Mouse (Mus musculus) spleen, adult 2 months (tissue): ENCODE data around the gene Klk1. TPM values are rescaled to one million over a fixed set of nuclear protein-coding genes. Genes with fewer than 3 reads are reported as not detected.
"Not testable (repeated sequence)": the region's sequence is repeated elsewhere in the genome, so short reads cannot be mapped to it uniquely, and the experiment has no call there.

Source experiments
- DNase-seq, 2 experiments: peaks; one replicate each; pipeline versions ENCODE4 v3.0.0 to v3.0.0-alpha.2; 2012 to 2021; ENCODE audit warnings: low spot score in 2 of 2, low read depth in 1 of 2
- H3K27ac ChIP-seq: fragments of 200-500 bp; 2 replicates; pipeline ENCODE4 v1.5.1; 2012; ENCODE audit warnings: low read length, inconsistent platforms; ENCODE audit not compliant: insufficient read depth
- H3K27me3 ChIP-seq: fragments of 200-500 bp; 2 replicates; pipeline ENCODE4 v1.6.1; 2012; ENCODE audit warnings: mild to moderate bottlenecking, moderate library complexity, low read length, inconsistent platforms; ENCODE audit not compliant: control insufficient read depth, insufficient read depth
- H3K36me3 ChIP-seq: fragments of 200-500 bp; 2 replicates; pipeline ENCODE4 v1.6.1; 2012; ENCODE audit warnings: mild to moderate bottlenecking, low read length, inconsistent platforms; ENCODE audit not compliant: control insufficient read depth, insufficient read depth
- H3K4me1 ChIP-seq: fragments of 200-500 bp; 2 replicates; pipeline ENCODE4 v1.6.1; 2011; ENCODE audit warnings: inconsistent platforms; ENCODE audit not compliant: control insufficient read depth, insufficient read depth, insufficient read length
- H3K4me3 ChIP-seq: fragments of 200-500 bp; 2 replicates; pipeline ENCODE4 v1.5.1; 2011; ENCODE audit warnings: mild to moderate bottlenecking, inconsistent platforms; ENCODE audit not compliant: insufficient read depth, insufficient read length; ENCODE audit errors: extremely low read depth
- CTCF ChIP-seq: fragments of 200-500 bp; IDR thresholded peaks from 2 replicates; pipeline ENCODE4 v1.5.1; 2011; ENCODE audit warnings: mild to moderate bottlenecking, inconsistent platforms; ENCODE audit not compliant: insufficient read depth, insufficient read length, insufficient replicate concordance; ENCODE audit errors: extremely low read depth
- POLR2A ChIP-seq: fragments of 200-500 bp; IDR thresholded peaks from 2 replicates; pipeline ENCODE4 v1.6.1; 2011; ENCODE audit warnings: low read depth, low read length, inconsistent platforms
- WGBS: fragments of 180-500 bp; shearing (Covaris S2); methylation state at CpG from one replicate; pipeline ENCODE4 v1.1.7; 2018; 5-methylcytosine and 5-hydroxymethylcytosine counted together
- polyA plus RNA-seq: library from polyadenylated mRNA; depleted of rRNA; stranded (reverse); fragments of >200 nt; gene quantifications from 2 replicates; pipeline ENCODE4 v1.2.3, GENCODE M21; 2012; rRNA removed

The Klk1 gene
- 834 and 917 TPM in 2 replicates for polyA plus RNA-seq

DNA sequence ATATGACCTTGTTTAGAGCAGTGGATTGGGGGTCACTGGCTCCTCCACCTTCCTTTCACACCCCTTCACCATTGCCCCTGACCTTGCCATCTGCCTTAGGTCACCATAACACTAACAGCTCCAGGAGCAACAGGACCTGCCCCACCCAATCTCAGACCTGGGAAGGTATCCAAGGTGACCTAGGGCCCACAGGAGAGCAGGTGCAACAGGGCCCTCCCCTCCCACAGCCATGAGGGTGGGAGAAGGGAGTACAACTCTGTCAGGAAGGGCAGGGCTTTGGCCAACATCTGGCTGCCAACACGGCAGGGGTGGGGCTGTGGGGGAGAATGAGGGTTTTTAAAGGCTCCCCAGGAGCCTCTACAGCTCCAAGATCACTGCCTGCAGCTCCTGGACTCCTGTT is at the start of gene Klk1:
TSS of gene Klk1 (plus strand) at position 285 of the 400 bp plus-strand sequence.
- 17% methylated on average over 1 of the region's 1 CpGs for WGBS
- Histone ChIP-seq H3K36me3 (no peaks in the 10 kb centered on the region), H3K4me1 (no peaks in the 10 kb centered on the region), H3K27me3 (no peaks in the 10 kb centered on the region; the same call in 1 of the 2 replicates), H3K27ac (no peak within 1 kb of the TSS), H3K4me3 (no peak within 1 kb of the TSS)
- TF ChIP-seq POLR2A, result no peak
- TF ChIP-seq CTCF, result no peak
- DNase-seq, result no peak

DNA sequence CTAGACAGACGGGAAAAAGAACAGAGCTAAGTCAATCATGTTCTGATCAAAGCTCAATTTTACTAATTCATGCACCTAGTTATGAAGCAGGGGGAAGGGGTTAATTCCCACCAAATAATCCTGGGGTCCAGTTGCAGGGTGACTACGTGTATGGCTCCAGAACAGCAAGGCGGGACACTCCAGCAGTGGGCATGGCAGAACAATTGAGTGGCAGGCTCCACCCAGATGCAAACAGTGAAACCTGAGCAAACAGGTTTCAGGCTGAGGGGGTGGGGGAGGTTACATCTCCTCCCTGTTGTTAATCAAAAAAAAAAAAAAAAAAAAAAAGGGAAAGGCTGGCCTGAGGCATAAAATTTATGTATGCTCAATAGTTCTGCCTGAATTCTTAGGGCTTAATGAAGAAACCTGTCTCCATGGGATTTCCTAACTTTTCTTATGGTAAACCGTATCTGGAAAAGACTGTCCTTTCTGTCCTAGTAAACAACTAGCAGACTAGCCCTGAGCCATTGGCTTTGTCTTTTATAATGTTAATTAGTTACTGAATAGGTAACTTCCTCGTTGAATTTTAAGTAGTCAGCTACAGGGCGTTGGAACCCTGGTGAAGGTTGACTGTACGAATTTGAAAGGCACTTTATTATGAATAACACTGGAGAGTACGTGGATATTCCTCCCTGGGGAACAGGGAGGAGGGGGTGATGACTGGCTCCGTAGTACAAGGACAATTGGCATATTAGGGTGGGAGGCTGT is 45.7 kb upstream of the Klk1 start:
- TF ChIP-seq CTCF (no peak), POLR2A (no peak)
- H3K27ac ChIP-seq, result no peak overlapping the region
- H3K27me3 ChIP-seq, result no peaks in the 10 kb centered on the region
- H3K4me1 ChIP-seq, result no peaks in the 10 kb centered on the region
- 81% methylated on average over 9 of the region's 9 CpGs for WGBS
- H3K4me3 ChIP-seq, result no peak overlapping the region
- DNase-seq, result no peak
- no peaks in the 10 kb centered on the region for H3K36me3 ChIP-seq

DNA sequence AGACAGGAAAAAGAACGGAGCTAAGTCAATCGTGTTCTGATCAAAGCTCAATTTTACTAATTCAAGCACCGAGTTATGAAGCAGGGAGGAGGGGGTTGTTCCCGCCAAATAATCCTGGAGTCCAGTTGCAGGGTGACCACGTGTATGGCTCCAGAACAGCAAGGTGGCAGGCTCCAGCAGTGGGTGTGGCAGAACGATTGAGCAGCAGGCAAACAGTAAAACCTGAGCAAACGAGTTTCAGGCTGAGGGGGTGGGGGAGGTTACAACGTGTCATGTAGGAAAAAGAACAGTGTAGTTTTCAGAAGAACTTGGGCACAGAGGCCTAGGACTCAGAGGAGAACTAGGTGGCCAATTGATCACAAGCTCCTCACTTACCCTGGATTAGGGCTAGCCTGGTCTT is 38.6 kb upstream of the Klk1 start:
- DNase-seq, H3K27me3 ChIP-seq, H3K36me3 ChIP-seq, H3K4me3 ChIP-seq, H3K4me1 ChIP-seq, H3K27ac ChIP-seq: not testable (repeated sequence)
- WGBS, result 70% methylated on average over 8 of the region's 8 CpGs

DNA sequence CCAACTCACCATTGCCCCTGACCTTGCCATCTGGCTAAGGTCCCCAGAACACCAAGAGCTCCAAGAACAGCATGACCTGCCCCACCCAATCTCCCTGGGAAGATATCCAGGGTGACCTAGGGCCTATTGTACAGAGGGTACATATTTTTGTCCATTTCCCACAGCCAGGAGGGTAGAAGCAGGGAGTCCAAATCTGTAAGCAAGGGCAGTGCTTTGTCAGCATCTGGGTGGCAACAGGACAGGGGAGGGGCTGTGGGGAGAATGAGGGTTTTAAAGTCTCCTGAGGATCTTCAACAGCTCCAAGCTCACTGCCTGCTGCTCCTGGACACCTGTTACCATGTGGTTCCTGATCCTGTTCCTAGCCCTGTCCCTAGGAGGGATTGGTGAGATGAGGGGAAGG is 37.2 kb upstream of the Klk1 start, which contains the start of gene Klk1b24:
TSS of gene Klk1b24 (plus strand) at position 301 of the 400 bp plus-strand sequence.
- H3K27ac ChIP-seq, H3K4me3 ChIP-seq, H3K36me3 ChIP-seq, DNase-seq, H3K27me3 ChIP-seq, H3K4me1 ChIP-seq: not testable (repeated sequence)

DNA sequence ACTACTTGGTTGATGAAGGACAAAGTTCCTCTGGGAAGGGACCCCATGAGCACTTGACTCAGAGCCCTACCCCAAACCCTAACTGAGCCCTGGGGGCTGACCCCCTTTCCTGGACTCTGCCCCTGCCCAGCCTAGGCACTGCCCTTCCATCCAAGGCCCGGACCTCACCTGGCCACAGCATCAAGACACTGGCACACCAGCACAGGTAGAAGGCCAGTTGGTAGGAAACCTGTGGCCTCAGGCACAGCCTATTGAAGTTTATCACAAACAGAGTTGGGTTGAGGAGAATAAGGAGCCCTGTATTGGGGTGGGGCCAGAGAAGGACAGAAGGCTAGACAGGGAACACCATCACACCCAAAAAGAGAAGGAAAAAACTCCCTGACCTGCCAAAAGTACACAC is 31.7 kb upstream of the Klk1 start:
- H3K36me3 ChIP-seq, H3K4me1 ChIP-seq, H3K27me3 ChIP-seq, H3K27ac ChIP-seq, H3K4me3 ChIP-seq, DNase-seq: not testable (repeated sequence)
- 77% methylated on average over 1 of the region's 1 CpGs for WGBS

DNA sequence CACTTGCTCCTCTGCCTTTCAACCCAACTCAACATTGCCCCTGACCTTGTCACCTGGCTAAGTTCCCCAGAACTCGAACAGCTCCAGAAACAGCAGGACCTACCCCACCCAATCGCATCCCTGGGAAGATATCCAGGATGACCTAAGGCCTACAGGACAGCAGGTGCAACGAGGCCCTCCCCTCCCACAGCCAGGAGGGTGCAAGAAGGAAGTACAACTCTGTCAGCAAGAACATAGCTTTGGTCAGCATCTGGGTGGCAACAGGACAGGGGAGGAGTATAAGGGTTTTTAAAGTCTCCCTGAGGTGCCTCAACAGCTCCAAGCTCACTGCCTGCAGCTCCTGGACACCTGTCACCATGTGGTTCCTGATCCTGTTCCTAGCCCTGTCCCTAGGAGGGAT is 27.3 kb upstream of the Klk1 start, which contains the start of gene Klk1b3:
TSS of gene Klk1b3 (plus strand) at position 301 of the 400 bp plus-strand sequence.
- H3K4me3 ChIP-seq, result no peak within 1 kb of the TSS
- TF ChIP-seq POLR2A, result no peak
- no peak for TF ChIP-seq CTCF
- H3K36me3 ChIP-seq, result no peaks in the 10 kb centered on the region
- H3K4me1 ChIP-seq, result no peaks in the 10 kb centered on the region
- H3K27ac ChIP-seq, result no peak within 1 kb of the TSS
- no peak for DNase-seq
- 53% methylated on average over 3 of the region's 3 CpGs for WGBS
- no peaks in the 10 kb centered on the region for H3K27me3 ChIP-seq

DNA sequence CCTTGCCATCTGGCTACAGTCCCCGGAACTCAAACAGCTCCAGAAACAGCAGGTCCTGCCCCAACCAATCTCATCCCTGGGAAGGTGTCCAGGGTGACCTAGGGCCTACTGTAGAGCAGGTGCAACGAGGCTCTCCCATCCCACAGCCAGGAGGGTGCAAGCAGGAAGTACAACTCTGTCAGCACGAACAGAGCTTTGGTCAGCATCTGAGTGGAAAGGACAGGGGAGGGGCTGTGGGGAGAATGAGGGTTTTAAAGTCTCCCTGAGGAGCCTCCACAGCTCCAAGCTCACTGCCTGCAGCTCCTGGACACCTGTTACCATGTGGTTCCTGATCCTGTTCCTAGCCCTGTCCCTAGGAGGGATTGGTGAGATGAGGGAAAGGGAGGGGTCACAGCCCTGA is 18.0 kb upstream of the Klk1 start, which contains the start of gene Klk1b4:
TSS of gene Klk1b4 (plus strand) at position 301 of the 400 bp plus-strand sequence.
- H3K27me3 ChIP-seq, H3K36me3 ChIP-seq, DNase-seq, H3K4me3 ChIP-seq, H3K27ac ChIP-seq, H3K4me1 ChIP-seq: not testable (repeated sequence)
- WGBS, result 37% methylated on average over 3 of the region's 3 CpGs
